Mouse (Mus musculus) erythroblast, adult 5-6 weeks (primary cell): ENCODE measurements around the gene 3100002H09Rik. TPM values are rescaled to one million over a fixed set of nuclear protein-coding genes. Genes with fewer than 3 reads are reported as not detected.

Source experiments
- ATAC-seq: replicated peaks from 2 replicates; pipeline ENCODE4 v1.8.0; 2016; ENCODE audit warnings: moderate number of reproducible peaks, mild to moderate bottlenecking, moderate TSS enrichment, inconsistent platforms; ENCODE audit not compliant: poor library complexity, low FRiP score, severe bottlenecking
- total RNA-seq, 2 experiments: library from RNA; stranded (forward) in 1 of 2; stranded (reverse) in 1 of 2; fragments of 150-400 nt in 1 of 2; fragments of 200-764, 138-1000 nt in 1 of 2; gene quantifications; 2 replicates each; pipeline versions ENCODE4 v1.2.3 to v1.2.4; 2015 to 2017; ENCODE audit warnings: low replicate concordance in 2 of 2

Gene 3100002H09Rik
- total RNA-seq, 2 experiments from 2014 or later, result not detected

DNA sequence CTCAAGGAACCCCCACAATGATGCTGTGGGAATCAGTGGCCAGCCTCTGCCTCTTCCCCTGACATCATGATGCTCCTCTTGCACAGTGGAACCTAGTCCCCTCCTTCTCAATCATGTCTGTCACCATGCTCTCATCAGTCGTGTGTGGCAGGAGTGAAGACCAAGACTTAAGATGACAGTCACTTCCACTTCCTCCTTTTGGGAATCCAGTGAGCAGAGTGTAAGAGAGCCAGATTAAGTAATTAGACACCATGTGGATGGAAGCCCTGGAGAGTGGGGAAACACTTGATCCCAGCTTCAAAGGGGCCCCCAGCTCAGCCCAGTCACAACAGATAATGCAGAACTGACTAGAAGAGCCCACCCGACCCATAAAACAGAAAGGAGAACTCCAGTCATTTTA, 47.2 kb downstream of the 3100002H09Rik start:
- no peak for ATAC-seq

DNA sequence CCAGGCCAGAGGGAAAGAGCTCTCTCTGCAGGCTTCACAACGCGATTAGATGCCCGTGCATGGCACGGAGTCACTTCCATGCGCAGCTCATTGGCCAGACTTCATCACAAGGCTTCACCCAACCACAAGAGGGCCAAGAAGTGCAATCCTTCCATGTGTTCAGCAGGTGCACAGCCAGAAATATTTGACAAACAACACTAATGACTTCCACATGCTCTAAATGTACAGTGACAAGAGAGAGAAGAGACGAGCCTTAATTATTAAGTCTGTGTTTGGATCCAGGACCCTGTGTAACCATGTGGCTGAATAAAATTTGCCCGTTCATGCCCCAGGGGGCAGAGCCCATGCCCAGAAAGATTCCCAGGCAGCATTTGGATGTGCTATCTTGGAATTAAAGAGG, 47.9 kb downstream of the 3100002H09Rik start:
- no peak for ATAC-seq

Other genes with a start within 250 kb of the 3100002H09Rik start
- gene Pou3f1, start 46.0 kb upstream of the 3100002H09Rik start, total RNA-seq (2015; ENCODE audit: low replicate concordance), result not detected in 2 replicates
- gene Pou3f1, start 46.0 kb upstream of the 3100002H09Rik start, total RNA-seq (2017; ENCODE audit: low replicate concordance), result not detected in 2 replicates
- 6.7 and 20.8 TPM in 2 replicates for gene Utp11, start 82.8 kb upstream of the 3100002H09Rik start, total RNA-seq (2015; ENCODE audit: low replicate concordance)
- 4.5 and 15.1 TPM in 2 replicates for gene Utp11, start 82.8 kb upstream of the 3100002H09Rik start, total RNA-seq (2017; ENCODE audit: low replicate concordance)
- 4.2 and 7.5 TPM in 2 replicates for gene Fhl3, start 89.9 kb upstream of the 3100002H09Rik start, total RNA-seq (2015; ENCODE audit: low replicate concordance)
- 0.77 and 1.3 TPM in 2 replicates for gene Fhl3, start 89.9 kb upstream of the 3100002H09Rik start, total RNA-seq (2017; ENCODE audit: low replicate concordance)
- 14.2 and 24.2 TPM in 2 replicates for gene Sf3a3, start 104.0 kb upstream of the 3100002H09Rik start, total RNA-seq (2015; ENCODE audit: low replicate concordance)
- 26.2 and 34.7 TPM in 2 replicates for gene Sf3a3, start 104.0 kb upstream of the 3100002H09Rik start, total RNA-seq (2017; ENCODE audit: low replicate concordance)
- 27.3 and 37.0 TPM in 2 replicates for gene Inpp5b, start 131.0 kb upstream of the 3100002H09Rik start, total RNA-seq (2015; ENCODE audit: low replicate concordance)
- gene Inpp5b, start 131.0 kb upstream of the 3100002H09Rik start, total RNA-seq (2017; ENCODE audit: low replicate concordance), result 15.2 and 15.8 TPM in 2 replicates
- gene Mtf1, start 191.3 kb upstream of the 3100002H09Rik start, total RNA-seq (2015; ENCODE audit: low replicate concordance), result 5.2 and 5.4 TPM in 2 replicates
- 8.6 and 17.4 TPM in 2 replicates for gene Mtf1, start 191.3 kb upstream of the 3100002H09Rik start, total RNA-seq (2017; ENCODE audit: low replicate concordance)
- 8.2 and 14.0 TPM in 2 replicates for gene Yrdc, start 239.9 kb upstream of the 3100002H09Rik start, total RNA-seq (2015; ENCODE audit: low replicate concordance)
- 1.2 and 1.5 TPM in 2 replicates for gene Yrdc, start 239.9 kb upstream of the 3100002H09Rik start, total RNA-seq (2017; ENCODE audit: low replicate concordance)
- gene 1110065P20Rik, start 240.4 kb upstream of the 3100002H09Rik start, total RNA-seq (2015; ENCODE audit: low replicate concordance), result 5.8 TPM in 1 of 2 replicates, not detected in the other
- 0.70 and 3.3 TPM in 2 replicates for gene 1110065P20Rik, start 240.4 kb upstream of the 3100002H09Rik start, total RNA-seq (2017; ENCODE audit: low replicate concordance)